Mouse (Mus musculus) layer of hippocampus, postnatal 14 days (tissue): ENCODE results near the gene Naa11. TPM values are rescaled to one million over a fixed set of nuclear protein-coding genes. Genes with fewer than 3 reads are reported as not detected.

ENCODE experiments used
- DNase-seq, 2 experiments: peaks; one replicate each; pipeline ENCODE4 v3.0.0; 2021 to 2022; ENCODE audit warnings: low spot score in 2 of 2, mixed read lengths in 1 of 2
- total RNA-seq, 2 experiments: library from RNA; stranded (reverse); gene quantifications; 2 replicates each; pipeline ENCODE4 v1.2.3; 2021

Gene Naa11
- total RNA-seq, 2 experiments from 2014 or later = not detected

DNA sequence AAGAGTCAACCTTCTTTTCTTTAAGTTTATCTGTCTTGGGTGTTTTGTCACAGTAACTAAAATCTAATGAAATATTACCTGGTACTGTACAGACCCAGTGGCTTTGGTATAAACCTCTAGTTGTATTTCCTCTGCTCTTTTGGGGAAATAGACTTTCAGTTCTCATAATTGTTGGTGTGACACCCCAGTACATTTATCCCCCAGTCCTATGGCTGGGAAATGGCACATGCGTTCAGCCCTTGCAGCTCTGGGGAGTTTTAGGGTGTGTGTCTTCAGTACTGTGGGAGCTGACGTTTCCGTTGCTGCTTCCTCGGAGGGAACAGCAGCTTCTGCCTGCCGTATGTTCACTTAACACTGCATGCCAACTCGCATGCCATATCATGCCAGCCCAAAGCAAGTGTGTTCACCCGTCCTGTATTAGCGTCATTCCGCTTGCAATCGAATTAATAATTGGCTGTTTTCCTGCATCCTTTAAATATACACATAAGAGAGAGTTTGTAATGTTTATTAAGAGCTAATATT lies 46.4 kb downstream of the Naa11 start:
- DNase-seq = peak in 1 of 2 experiments; percentile 51

- DNase-seq = no peak
Observed at GRCm38 (mm10) chr5:97345129-97345528, 47.0 kb downstream of the Naa11 start.

DNA sequence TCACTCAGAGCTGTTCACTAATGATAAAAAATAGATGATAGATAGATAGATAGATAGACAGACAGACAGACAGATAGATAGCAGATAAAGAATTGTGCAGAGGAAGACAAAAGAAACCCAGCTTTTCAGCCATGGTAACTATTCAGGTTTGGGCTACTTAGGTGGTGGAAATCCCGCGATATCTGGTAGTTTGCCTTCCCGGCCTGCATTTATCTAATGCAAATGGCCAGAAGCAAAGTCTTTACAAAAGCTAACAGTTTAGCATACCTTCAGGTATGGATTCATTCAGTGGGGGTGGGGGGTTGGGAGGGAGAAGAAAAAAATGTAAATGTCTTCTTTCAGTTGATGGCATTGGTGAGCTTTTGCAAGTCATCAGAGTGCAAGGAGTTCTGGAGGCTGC lies 48.0 kb downstream of the Naa11 start:
- no peak for DNase-seq

- DNase-seq = no peak
Observed at GRCm38 (mm10) chr5:97334794-97335193, 57.4 kb downstream of the Naa11 start.

Other genes with a start within 250 kb of the Naa11 start
- not detected for gene Gk2, start 64.6 kb upstream of the Naa11 start, total RNA-seq